Mouse (Mus musculus) bone marrow macrophage, adult 2 months (primary cell): ENCODE measurements around the gene Aldh2.

Source experiments
- CTCF ChIP-seq: IDR thresholded peaks from 2 replicates; pipeline ENCODE4 v1.5.1; 2012; ENCODE audit warnings: low read depth, mild to moderate bottlenecking, low read length, moderate library complexity
- POLR2A ChIP-seq: IDR thresholded peaks from 2 replicates; pipeline ENCODE4 v1.6.1; 2012; ENCODE audit warnings: mild to moderate bottlenecking, low read depth, low read length, borderline replicate concordance

- no peak for TF ChIP-seq CTCF
- TF ChIP-seq POLR2A: no peak
Measured at GRCm38 (mm10) chr5:121537588-121537987, 56.0 kb downstream of the Aldh2 start.
